Mouse (Mus musculus) lung, embryonic 15.5 days (tissue): ENCODE measurements around the gene Zbtb45. TPM values are rescaled to one million over a fixed set of nuclear protein-coding genes. Genes with fewer than 3 reads are reported as not detected.

Experiments
- ATAC-seq: fragments of 200-750 bp; cut with Nextera tagmentation; 2 replicates; pipeline ENCODE4 v1.8.0; 2017; ENCODE audit warnings: moderate number of reproducible peaks, borderline replicate concordance; ENCODE audit not compliant: low FRiP score, low TSS enrichment; ENCODE audit errors: extremely low read depth
- H3K27ac ChIP-seq: fragments of 300-500 bp; sonication (generic); 2 replicates; pipeline ENCODE4 v1.5.1; 2015; ENCODE audit warnings: moderate library complexity, mild to moderate bottlenecking, inconsistent platforms
- H3K27me3 ChIP-seq: fragments of 300-500 bp; sonication (generic); 2 replicates; pipeline ENCODE4 v1.6.1; 2015; ENCODE audit warnings: inconsistent platforms
- H3K36me3 ChIP-seq: fragments of 300-500 bp; sonication (generic); 2 replicates; pipeline ENCODE4 v1.6.1; 2015; ENCODE audit warnings: inconsistent platforms
- H3K4me1 ChIP-seq: fragments of 300-500 bp; sonication (generic); 2 replicates; pipeline ENCODE4 v1.6.1; 2015; ENCODE audit warnings: inconsistent platforms
- H3K4me2 ChIP-seq: fragments of 300-500 bp; sonication (generic); 2 replicates; pipeline ENCODE4 v1.6.1; 2015; ENCODE audit warnings: inconsistent platforms, mild to moderate bottlenecking, moderate library complexity
- H3K4me3 ChIP-seq: fragments of 300-500 bp; sonication (generic); 2 replicates; pipeline ENCODE4 v1.5.1; 2015; ENCODE audit warnings: mild to moderate bottlenecking, inconsistent platforms
- H3K9ac ChIP-seq: fragments of 300-500 bp; sonication (generic); 2 replicates; pipeline ENCODE4 v1.6.1; 2015; ENCODE audit warnings: inconsistent platforms
- H3K9me3 ChIP-seq: fragments of 300-500 bp; sonication (generic); 2 replicates; pipeline ENCODE4 v1.6.1; 2016; ENCODE audit warnings: inconsistent platforms
- WGBS: fragments of 180-500 bp; shearing (Covaris S2); methylation state at CpG from one replicate; pipeline ENCODE4 v1.1.7; 2015; 5-methylcytosine and 5-hydroxymethylcytosine counted together
- polyA plus RNA-seq: library from polyadenylated mRNA; unstranded; fragments of >200 nt; fragmentation: Nextera tagmentation; extraction: Ambion mirVana; gene quantifications from 2 replicates; pipeline ENCODE4 v1.2.1, GENCODE M21; 2015

Zbtb45 gene
- polyA plus RNA-seq, 1 experiment from 2014 or later = 27.8 TPM

DNA sequence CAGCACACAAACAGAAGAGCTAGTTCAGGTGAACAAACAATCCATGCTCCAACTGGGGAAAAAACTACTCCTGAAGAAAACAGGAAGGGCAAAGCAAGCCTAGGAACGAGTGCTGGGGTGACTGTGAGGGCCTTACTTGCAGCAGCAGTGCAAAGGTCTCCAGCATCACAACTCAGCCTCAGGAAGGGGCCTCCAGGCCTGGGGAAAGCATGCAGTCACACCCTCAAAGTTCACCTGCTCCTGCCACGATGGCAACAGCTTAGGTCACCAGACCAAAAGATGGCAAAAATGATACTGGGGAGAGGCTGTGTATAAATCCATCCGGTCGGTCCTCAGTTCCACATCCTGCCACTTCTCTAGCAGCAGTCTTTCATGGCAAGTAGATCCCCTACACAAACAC is 50.9 kb downstream of the Zbtb45 start:
- Histone ChIP-seq H3K4me1 (peaks cover 9% of the 10 kb centered on the region; the same call in 1 of the 2 replicates), H3K27me3 (no peaks in the 10 kb centered on the region), H3K4me3 (no peak overlapping the region), H3K27ac (no peak overlapping the region), H3K36me3 (no peaks in the 10 kb centered on the region), H3K9me3 (no peaks in the 10 kb centered on the region), H3K9ac (no peak overlapping the region), H3K4me2 (no peak overlapping the region)
- 81% methylated on average over 4 of the region's 4 CpGs for WGBS
- no peak for ATAC-seq

DNA sequence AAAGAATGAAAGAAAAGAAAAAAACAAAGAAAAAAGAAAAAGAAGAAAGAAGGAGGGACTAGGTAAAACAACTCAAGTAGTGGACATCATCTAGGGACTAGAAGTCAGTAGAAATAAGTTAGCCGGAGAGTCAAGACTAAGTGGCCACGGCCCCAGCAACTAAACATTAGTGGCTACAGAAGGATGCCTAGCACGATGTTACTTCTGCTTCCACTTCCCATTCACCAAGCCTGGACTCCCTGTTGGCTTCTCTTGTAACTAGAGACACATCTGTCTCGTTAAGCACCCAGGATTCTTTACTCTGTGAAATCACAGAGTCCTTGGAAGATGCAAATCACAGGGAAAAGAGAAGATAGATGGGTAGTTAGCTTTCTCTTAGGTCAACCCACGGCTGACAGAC is 52.3 kb downstream of the Zbtb45 start:
- 69% methylated on average over 5 of the region's 5 CpGs for WGBS
- H3K36me3 ChIP-seq = no peaks in the 10 kb centered on the region
- H3K9ac ChIP-seq = no peak overlapping the region
- peaks cover 8% of the 10 kb centered on the region; the same call in 1 of the 2 replicates for H3K4me1 ChIP-seq
- H3K9me3 ChIP-seq = no peaks in the 10 kb centered on the region
- ATAC-seq = no peak
- no peak overlapping the region for H3K27ac ChIP-seq
- H3K27me3 ChIP-seq = no peaks in the 10 kb centered on the region
- no peak overlapping the region for H3K4me3 ChIP-seq
- H3K4me2 ChIP-seq = no peak overlapping the region

DNA sequence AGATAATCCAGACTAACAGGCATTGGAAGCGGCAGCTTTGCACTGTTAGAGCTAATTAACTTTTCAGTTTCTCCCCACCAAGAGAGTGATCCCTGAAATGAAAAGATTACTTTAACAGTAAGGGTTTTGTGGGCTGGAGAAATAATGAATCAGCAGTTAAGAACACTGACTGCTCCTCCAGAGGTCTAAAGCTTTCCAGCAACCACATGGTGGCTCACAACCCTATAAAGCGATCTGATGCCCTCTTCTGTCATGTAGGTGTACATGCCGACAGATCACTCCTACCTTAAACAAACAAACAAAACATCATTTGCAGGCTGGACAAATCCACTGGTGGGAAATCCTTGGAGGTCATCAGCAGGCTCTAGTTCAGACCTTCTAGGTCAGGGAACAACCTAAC is 54.9 kb downstream of the Zbtb45 start:
- H3K4me2 ChIP-seq = no peak overlapping the region
- no peaks in the 10 kb centered on the region for H3K9me3 ChIP-seq
- H3K9ac ChIP-seq = no peak overlapping the region
- H3K27ac ChIP-seq = no peak overlapping the region
- H3K4me1 ChIP-seq = peaks cover 7% of the 10 kb centered on the region
- 45% methylated on average over 3 of the region's 3 CpGs for WGBS
- H3K4me3 ChIP-seq = no peak overlapping the region
- no peaks in the 10 kb centered on the region for H3K27me3 ChIP-seq
- no peak for ATAC-seq
- no peaks in the 10 kb centered on the region for H3K36me3 ChIP-seq

Other genes starting within 250 kb of the Zbtb45 start
- 6.0 and 6.6 TPM in 2 replicates for gene Zscan18, start 206.4 kb downstream of the Zbtb45 start, polyA plus RNA-seq
- gene Zfp329, start 191.2 kb downstream of the Zbtb45 start, polyA plus RNA-seq = 12.5 and 14.2 TPM in 2 replicates
- gene Zfp110, start 175.3 kb downstream of the Zbtb45 start, polyA plus RNA-seq = 40.0 and 48.4 TPM in 2 replicates
- 4.9 and 5.2 TPM in 2 replicates for gene Zfp128, start 128.9 kb downstream of the Zbtb45 start, polyA plus RNA-seq
- gene Zscan22, start 112.2 kb downstream of the Zbtb45 start, polyA plus RNA-seq = 16.1 and 17.1 TPM in 2 replicates
- gene Rps5, start 87.7 kb downstream of the Zbtb45 start, polyA plus RNA-seq = 1,008 and 1,109 TPM in 2 replicates
- 0.98 and 1.3 TPM in 2 replicates for gene Rnf225, start 82.6 kb downstream of the Zbtb45 start, polyA plus RNA-seq
- 10.9 and 11.0 TPM in 2 replicates for gene Zfp324, start 44.2 kb downstream of the Zbtb45 start, polyA plus RNA-seq
- gene Zfp446, start 32.2 kb downstream of the Zbtb45 start, polyA plus RNA-seq = 9.7 and 10.5 TPM in 2 replicates
- 0.09 TPM in 1 of 2 replicates, not detected in the other for gene Slc27a5, start 11.8 kb downstream of the Zbtb45 start, polyA plus RNA-seq
- 294 and 302 TPM in 2 replicates for gene Trim28, start 10.9 kb downstream of the Zbtb45 start, polyA plus RNA-seq
- gene Chmp2a, start 24.8 kb upstream of the Zbtb45 start, polyA plus RNA-seq = 138 and 140 TPM in 2 replicates
- 114 and 122 TPM in 2 replicates for gene Ube2m, start 28.2 kb upstream of the Zbtb45 start, polyA plus RNA-seq
- gene Mzf1, start 44.7 kb upstream of the Zbtb45 start, polyA plus RNA-seq = 2.9 and 3.1 TPM in 2 replicates
- not detected in 2 replicates for gene Vmn1r85, start 85.1 kb upstream of the Zbtb45 start, polyA plus RNA-seq
- not detected in 2 replicates for gene Vmn1r86, start 109.9 kb upstream of the Zbtb45 start, polyA plus RNA-seq
- gene Vmn1r87, start 130.1 kb upstream of the Zbtb45 start, polyA plus RNA-seq = not detected in 2 replicates
- gene Vmn1r88, start 149.5 kb upstream of the Zbtb45 start, polyA plus RNA-seq = not detected in 2 replicates
- gene Vmn1r89, start 203.0 kb upstream of the Zbtb45 start, polyA plus RNA-seq = not detected in 2 replicates